Mouse (Mus musculus) forebrain, embryonic 11.5 days (tissue): Measurements from ENCODE around the gene Gm20683. TPM values are rescaled to one million over a fixed set of nuclear protein-coding genes. Genes with fewer than 3 reads are reported as not detected.
A peak's percentile ranks its signal among the peaks of the same experiment; 100 is the strongest.

Experiments
- ATAC-seq: fragments of 200-750 bp; cut with Nextera tagmentation; replicated peaks from 2 replicates; pipeline ENCODE4 v1.8.0; 2017; ENCODE audit warnings: moderate TSS enrichment; ENCODE audit not compliant: low FRiP score
- DNase-seq: peaks from one replicate; pipeline ENCODE4 v3.0.0-alpha.2; 2017; ENCODE audit warnings: low spot score
- H3K27ac ChIP-seq: fragments of 300-500 bp; sonication (generic); 2 replicates; pipeline ENCODE4 v1.5.1; 2014; ENCODE audit warnings: low read depth, low read length
- H3K27me3 ChIP-seq: fragments of 300-500 bp; sonication (generic); 2 replicates; pipeline ENCODE4 v1.6.1; 2014; ENCODE audit warnings: mild to moderate bottlenecking, low read length, mixed read lengths; ENCODE audit not compliant: control insufficient read depth, insufficient read depth
- H3K36me3 ChIP-seq: fragments of 300-500 bp; sonication (generic); 2 replicates; pipeline ENCODE4 v1.6.1; 2014; ENCODE audit warnings: mild to moderate bottlenecking, low read length, moderate library complexity, mixed read lengths; ENCODE audit not compliant: control insufficient read depth, insufficient read depth
- H3K4me1 ChIP-seq: fragments of 300-500 bp; sonication (generic); replicated peaks from 2 replicates; pipeline ENCODE4 v1.6.1; 2014; ENCODE audit warnings: low read length, mixed read lengths; ENCODE audit not compliant: control insufficient read depth, insufficient read depth
- H3K4me2 ChIP-seq: fragments of 300-500 bp; sonication (generic); 2 replicates; pipeline ENCODE4 v1.6.1; 2014; ENCODE audit warnings: low read depth, mild to moderate bottlenecking, low read length, moderate library complexity, mixed read lengths; ENCODE audit not compliant: severe bottlenecking
- H3K4me3 ChIP-seq: fragments of 300-500 bp; sonication (generic); 2 replicates; pipeline ENCODE4 v1.5.1; 2014; ENCODE audit warnings: low read depth, low read length
- H3K9ac ChIP-seq: fragments of 300-500 bp; sonication (generic); 2 replicates; pipeline ENCODE4 v1.6.1; 2014; ENCODE audit warnings: low read length
- H3K9me3 ChIP-seq: fragments of 300-500 bp; sonication (generic); 2 replicates; pipeline ENCODE4 v1.6.1; 2016; ENCODE audit warnings: low read length, mixed read lengths; ENCODE audit not compliant: control insufficient read depth
- WGBS: fragments of 180-500 bp; shearing (Covaris S2); extraction: QIAGEN DNeasy Blood & Tissue Kit; methylation state at CpG from one replicate; pipeline ENCODE4 v1.1.7; 2014; 5-methylcytosine and 5-hydroxymethylcytosine counted together
- polyA plus RNA-seq: library from polyadenylated mRNA; unstranded; fragments of >200 nt; fragmentation: Nextera tagmentation; extraction: Ambion mirVana; gene quantifications from 2 replicates; pipeline ENCODE4 v1.2.1, GENCODE M21; 2014

Gene Gm20683
- polyA plus RNA-seq, 1 experiment from 2014 or later = 1.9 TPM

DNA sequence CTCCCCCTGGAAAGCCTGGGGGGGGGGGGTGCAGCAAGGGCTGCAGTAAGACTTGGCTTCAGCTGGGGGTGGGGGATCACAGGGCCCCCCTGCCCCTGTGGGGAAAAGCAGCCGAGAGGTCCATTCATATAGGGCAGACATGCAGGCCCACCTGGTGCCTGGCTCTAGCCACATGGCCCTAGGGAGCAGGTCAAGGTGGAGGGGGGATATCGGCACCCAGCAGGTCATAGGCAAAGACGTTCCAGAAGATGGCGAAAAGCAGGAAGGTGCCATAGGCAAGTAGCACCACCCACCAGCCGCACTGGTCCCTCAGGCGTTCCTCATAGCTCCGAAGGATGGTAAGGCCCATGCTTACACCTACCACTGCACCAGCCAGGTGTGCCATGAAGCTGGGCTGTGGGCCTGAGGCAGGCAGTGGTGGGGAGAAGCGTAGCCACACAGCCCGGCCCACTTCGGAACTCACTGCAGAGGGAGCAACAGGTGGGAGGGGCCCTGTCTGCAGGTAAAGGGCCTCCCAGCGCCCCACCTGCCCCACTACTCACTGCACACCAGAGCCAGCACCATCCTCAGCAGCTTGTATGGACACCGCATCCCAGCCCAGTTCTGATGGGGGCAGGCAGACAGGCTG lies 6.9 kb downstream of the Gm20683 start:
- Histone ChIP-seq H3K4me2 (peak overlapping the region; percentile 95; the same call in 1 of the 2 replicates), H3K36me3 (peaks cover 11% of the 10 kb centered on the region; the same call in 1 of the 2 replicates), H3K9ac (peak overlapping the region; percentile 78), H3K9me3 (no peaks in the 10 kb centered on the region), H3K4me3 (peak overlapping the region; percentile 83), H3K27ac (no peak overlapping the region), H3K27me3 (no peaks in the 10 kb centered on the region), H3K4me1 (peaks cover 40% of the 10 kb centered on the region)
- ATAC-seq (no peak), DNase-seq (peak; percentile 56)
- 91% methylated on average over 12 of the region's 12 CpGs for WGBS

DNA sequence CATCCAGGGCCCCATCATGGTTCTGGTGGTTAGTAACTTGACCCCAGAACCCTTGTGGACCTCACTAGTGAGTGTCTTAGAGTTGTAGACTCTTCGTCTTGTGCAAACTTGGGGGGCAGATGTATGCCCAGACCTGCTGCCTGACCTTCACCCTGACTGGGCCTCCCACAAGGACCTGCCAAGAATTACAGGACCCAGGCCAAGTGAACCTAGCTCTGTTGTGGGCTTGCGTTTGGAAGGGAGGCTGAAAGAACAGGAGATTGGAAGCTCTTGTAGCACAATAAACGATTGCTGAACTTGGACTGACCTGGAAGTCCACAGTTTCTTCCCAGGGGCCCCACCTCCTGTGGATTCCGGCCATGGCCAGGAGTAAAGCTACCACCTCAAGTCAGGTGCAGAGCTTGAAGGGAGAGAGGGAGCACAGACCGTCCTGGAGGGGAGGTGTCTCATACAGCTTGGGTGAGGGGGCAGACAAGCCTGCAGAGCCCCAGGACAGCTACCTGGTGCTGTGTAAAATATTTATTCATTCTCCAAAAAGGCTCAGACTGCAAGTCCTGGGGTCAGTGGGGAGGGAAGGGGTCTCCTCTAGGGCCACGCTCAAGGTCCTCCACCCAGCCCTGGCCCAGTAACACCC lies 7.5 kb downstream of the Gm20683 start:
- Histone ChIP-seq H3K27ac (no peak overlapping the region; the same call in 1 of the 2 replicates), H3K4me2 (peak overlapping the region; percentile 95), H3K4me1 (peaks cover 45% of the 10 kb centered on the region), H3K4me3 (peak overlapping the region; percentile 83), H3K36me3 (peaks cover 9% of the 10 kb centered on the region; the same call in 1 of the 2 replicates), H3K27me3 (no peaks in the 10 kb centered on the region), H3K9ac (peak overlapping the region; percentile 78), H3K9me3 (no peaks in the 10 kb centered on the region)
- DNase-seq (peak; percentile 52), ATAC-seq (no peak)
- WGBS = 60% methylated on average over 6 of the region's 6 CpGs

DNA sequence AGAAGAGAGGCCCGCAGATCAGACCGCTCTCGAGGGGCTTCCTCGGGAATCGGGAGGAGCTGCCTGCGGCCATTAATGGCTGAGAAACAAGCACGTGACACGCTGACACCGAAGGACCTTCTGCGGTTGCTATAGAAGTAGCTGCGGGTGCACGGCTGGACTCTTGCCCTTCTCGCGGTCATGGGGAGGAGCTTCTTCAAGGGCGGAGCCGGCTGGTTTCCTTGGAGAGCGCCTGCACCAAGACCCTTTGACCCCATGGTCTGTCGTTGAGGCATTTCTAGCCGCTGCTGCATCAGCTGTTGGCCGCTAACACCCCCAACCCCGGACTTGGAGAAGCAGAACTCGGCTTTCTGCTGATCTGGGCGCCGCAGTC lies 8.3 kb downstream of the Gm20683 start, which contains the start of gene Stub1:
Gene Stub1, minus strand, starts transcription at position 114 of the 373 bp plus-strand sequence.
- no peaks in the 10 kb centered on the region for H3K27me3 ChIP-seq
- ATAC-seq (peak; percentile 59), DNase-seq (no peak)

DNA sequence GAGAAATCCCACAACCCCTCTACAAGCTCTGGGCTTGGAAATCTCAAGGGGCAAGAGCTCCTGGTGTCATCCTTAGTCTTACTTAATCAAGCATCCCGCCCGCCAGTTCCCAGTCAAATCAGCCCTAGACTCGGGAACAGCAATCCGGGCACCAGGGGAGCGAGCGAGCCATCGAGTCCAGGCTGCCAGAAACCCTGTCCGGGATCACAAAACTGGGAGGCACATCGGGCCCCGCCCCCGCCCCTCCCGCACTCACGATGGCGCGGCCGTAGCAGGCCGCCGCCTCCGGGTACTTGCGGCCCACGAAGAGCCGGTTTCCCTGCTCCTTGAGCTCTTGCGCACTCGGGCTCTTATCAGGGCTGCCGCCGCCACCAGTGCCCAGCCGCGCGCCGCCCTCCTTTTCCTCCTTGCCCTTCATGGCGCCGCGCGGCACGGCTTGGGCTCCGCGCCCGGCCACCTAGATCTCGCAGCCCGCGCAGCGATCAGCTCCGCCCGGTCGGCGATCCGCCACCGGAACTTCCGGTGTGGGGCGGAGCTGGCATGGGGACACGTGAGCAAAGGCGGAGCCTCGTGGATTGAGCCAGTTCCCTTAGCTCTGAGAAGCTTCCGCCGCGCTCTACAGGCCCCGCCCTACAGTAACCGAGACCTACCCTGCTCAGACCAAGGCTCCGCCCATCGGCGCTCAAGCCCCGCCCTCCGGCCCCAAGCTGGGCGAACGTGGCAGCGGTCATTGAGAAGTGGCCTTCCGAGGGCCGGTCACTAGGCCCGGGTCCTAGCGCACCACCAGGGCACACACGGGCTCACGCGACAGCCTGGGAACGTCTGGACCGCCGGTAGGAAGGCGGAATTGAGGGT lies 8.9 kb downstream of the Gm20683 start:
- no peaks in the 10 kb centered on the region for H3K27me3 ChIP-seq
- H3K4me3 ChIP-seq = peak overlapping the region; percentile 83
- peak overlapping the region; percentile 87 for H3K9ac ChIP-seq
- ATAC-seq = peak; percentile 89
- peak overlapping the region; percentile 96 for H3K27ac ChIP-seq
- DNase-seq = peak; percentile 99
- WGBS = under 1% methylated on average over 71 of the region's 77 CpGs
- H3K36me3 ChIP-seq = peaks cover 9% of the 10 kb centered on the region; the same call in 1 of the 2 replicates
- no peaks in the 10 kb centered on the region for H3K9me3 ChIP-seq
- H3K4me1 ChIP-seq = peaks cover 49% of the 10 kb centered on the region
- H3K4me2 ChIP-seq = peak overlapping the region; percentile 95

More for the DNA sequence above, 8.3 kb downstream of the Gm20683 start, which contains the start of gene Stub1:
- H3K9ac ChIP-seq = peak within 1 kb of the TSS; percentile 87
- H3K4me3 ChIP-seq = peak within 1 kb of the TSS; percentile 83
- peaks cover 47% of the 10 kb centered on the region for H3K4me1 ChIP-seq
- peak within 1 kb of the TSS; percentile 95 for H3K4me2 ChIP-seq
- H3K27ac ChIP-seq = peak within 1 kb of the TSS; percentile 96
- peaks cover 9% of the 10 kb centered on the region; the same call in 1 of the 2 replicates for H3K36me3 ChIP-seq
- no peaks in the 10 kb centered on the region for H3K9me3 ChIP-seq
- WGBS = 1% methylated on average over 24 of the region's 24 CpGs

DNA sequence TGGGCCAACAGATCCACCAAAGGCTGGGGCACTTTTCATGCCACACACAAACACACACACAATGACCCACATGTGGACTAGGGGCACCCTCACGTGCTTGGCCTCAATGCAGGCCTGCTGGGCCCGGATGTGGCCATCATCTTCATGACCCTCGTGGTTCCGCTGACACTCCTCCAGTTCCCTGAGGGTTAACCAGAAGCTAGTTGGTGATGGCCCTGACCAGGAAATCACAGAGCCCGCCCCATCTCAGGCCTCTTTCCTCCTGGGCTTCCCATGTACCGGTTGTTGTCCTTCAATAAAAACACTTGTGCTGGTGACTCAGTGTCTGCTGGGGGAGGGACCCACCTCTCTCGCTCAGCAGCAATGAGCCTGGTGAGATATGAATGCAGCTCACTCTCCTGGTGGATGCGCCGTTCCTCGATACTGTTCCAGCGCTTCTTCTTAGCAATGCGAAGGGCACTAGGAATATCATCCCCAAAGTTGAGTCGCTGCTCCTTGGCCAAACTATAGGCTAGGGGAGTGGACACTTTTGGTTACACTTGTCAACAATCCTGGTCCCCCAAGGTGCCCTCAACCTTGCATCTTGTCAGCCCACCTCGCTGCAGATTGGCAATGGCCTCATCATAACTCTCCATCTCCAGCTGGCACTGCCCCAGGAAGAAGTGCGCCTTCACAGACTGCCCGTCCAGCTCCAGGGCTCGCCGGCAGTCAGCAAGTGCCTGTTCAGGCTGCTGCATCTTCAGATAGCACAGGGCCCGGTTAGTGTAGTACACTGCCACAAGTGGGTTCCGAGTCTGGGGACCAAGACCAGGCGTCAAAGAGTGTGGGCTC lies 9.9 kb downstream of the Gm20683 start:
- Histone ChIP-seq H3K27ac (no peak overlapping the region), H3K4me2 (peak overlapping the region; percentile 76), H3K27me3 (no peaks in the 10 kb centered on the region), H3K9me3 (no peaks in the 10 kb centered on the region), H3K9ac (peak overlapping the region; percentile 87), H3K4me3 (peak overlapping the region; percentile 83), H3K4me1 (peaks cover 41% of the 10 kb centered on the region), H3K36me3 (peaks cover 9% of the 10 kb centered on the region; the same call in 1 of the 2 replicates)
- 70% methylated on average over 21 of the region's 21 CpGs for WGBS
- peak; percentile 57 for DNase-seq
- ATAC-seq = no peak

DNA sequence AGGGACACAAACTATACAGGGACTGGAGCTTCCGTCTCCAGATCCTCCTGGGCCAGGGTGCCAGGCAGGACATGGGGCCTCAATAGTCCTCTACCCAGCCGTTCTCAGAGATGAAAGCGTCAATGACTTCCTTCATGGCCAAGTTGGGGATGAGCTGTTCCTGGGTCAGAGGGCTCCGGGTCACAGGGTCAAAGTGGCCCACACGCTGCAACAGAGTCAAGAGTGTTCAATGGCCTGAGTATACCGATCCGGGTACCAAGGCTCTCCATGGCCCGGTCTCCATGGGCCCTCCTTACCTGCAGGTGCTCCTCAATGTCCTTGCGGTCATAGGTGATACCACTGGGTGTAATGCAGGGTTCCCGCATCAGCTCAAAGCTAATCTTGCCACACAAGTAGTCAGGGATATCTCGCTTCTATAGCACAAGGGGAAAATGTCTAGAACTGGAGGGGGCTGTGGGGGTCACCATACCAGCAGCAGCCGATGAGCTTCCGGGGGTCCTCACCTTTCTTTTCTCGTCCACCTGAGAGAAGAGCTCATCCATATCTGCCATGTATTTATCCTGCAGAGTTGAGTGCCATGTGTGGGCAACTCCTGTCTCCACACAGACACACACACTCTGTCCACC lies 10.6 kb downstream of the Gm20683 start:
- no peak for ATAC-seq

DNA sequence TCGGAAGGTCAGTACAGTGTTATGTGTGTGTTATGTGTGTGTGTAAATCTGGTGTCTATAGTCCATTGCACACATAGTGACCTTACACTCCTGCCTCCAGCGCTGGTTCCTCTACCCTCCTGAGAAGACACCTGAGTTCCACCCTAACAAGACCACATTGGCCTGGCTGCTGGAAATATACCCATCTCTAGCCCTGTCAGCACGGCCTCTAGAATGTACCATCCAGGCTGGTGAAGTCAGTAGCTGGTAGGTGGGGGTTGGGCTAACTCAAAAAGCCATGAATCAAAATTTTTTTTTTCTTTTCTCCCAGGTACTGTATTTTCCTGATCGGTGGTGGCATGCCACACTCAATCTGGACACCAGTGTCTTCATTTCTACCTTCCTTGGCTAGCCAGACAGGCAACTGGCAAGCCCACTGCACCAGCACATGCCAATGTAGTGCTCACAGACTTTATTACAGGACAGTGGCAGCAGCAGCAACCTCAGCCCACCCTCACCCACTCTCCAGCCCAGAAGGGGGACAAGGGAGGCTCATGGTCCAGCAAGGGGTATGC lies 11.3 kb downstream of the Gm20683 start:
- peaks cover 37% of the 10 kb centered on the region for H3K4me1 ChIP-seq
- no peaks in the 10 kb centered on the region for H3K27me3 ChIP-seq
- no peak overlapping the region for H3K27ac ChIP-seq
- H3K4me3 ChIP-seq = peak overlapping the region; percentile 52
- peak overlapping the region; percentile 86 for H3K4me2 ChIP-seq
- H3K36me3 ChIP-seq = peaks cover 9% of the 10 kb centered on the region; the same call in 1 of the 2 replicates
- DNase-seq (no peak), ATAC-seq (no peak)
- no peak overlapping the region; the same call in 1 of the 2 replicates for H3K9ac ChIP-seq
- no peaks in the 10 kb centered on the region for H3K9me3 ChIP-seq
- 84% methylated on average over 4 of the region's 4 CpGs for WGBS

More for the DNA sequence above, 10.6 kb downstream of the Gm20683 start:
- H3K27ac ChIP-seq = no peak overlapping the region
- peaks cover 37% of the 10 kb centered on the region for H3K4me1 ChIP-seq
- H3K4me3 ChIP-seq = peak overlapping the region; percentile 83
- peak; percentile 55 for DNase-seq
- H3K36me3 ChIP-seq = peaks cover 9% of the 10 kb centered on the region; the same call in 1 of the 2 replicates
- no peaks in the 10 kb centered on the region for H3K9me3 ChIP-seq
- no peak overlapping the region for H3K9ac ChIP-seq
- 89% methylated on average over 14 of the region's 14 CpGs for WGBS
- no peaks in the 10 kb centered on the region for H3K27me3 ChIP-seq
- no peak overlapping the region for H3K4me2 ChIP-seq
